Mouse (Mus musculus): ENCODE data around the gene Dazap2. TPM values are rescaled to one million over a fixed set of nuclear protein-coding genes. Genes with fewer than 3 reads are reported as not detected.

Gene Dazap2
- polyA plus RNA-seq, 1 experiment, result 126 TPM

- TF ChIP-seq CTCF (IDR thresholded peaks at IDR 0.05; ENCODE audit: borderline replicate concordance, insufficient read depth, low read length) (no peak), POLR2A (IDR thresholded peaks at IDR 0.05; ENCODE audit: low read depth, low read length) (no peak)
- Histone ChIP-seq H3K27ac (ENCODE audit: insufficient read depth, low read length) (no peak overlapping the region), H3K4me3 (ENCODE audit: insufficient read depth, low read length) (no peak overlapping the region), H3K4me1 (ENCODE audit: control insufficient read depth, insufficient read depth, low read length) (no peaks in the 10 kb centered on the region)
Observed at GRCm38 (mm10) chr15:100667871-100668545, 52.9 kb downstream of the Dazap2 start.

DNA sequence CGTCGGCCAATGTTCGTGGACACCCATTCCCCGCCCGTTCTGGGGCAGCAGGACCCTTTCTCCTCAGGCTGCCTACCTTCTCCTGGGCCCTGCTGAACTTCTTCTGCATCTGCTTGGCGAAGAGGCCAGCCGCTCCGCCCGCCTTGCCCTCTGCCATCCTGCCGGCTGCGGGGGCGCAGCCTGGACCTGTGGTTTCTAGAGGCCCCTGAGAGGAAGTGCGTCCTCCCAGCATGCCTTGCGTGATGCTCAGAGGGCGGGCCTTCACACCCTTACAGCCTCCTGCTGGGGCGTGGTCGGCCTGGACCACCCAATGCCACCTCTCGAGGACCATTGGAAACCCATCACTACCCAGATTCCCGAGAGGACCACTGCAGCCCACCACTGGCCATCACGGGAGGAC is 54.2 kb downstream of the Dazap2 start, which contains the start of gene Bin2:
Gene Bin2 (minus strand): TSS at position 217 of the 400 bp plus-strand sequence.
- no peak for TF ChIP-seq POLR2A (IDR thresholded peaks at IDR 0.05; ENCODE audit: low read depth, low read length)
- TF ChIP-seq CTCF (IDR thresholded peaks at IDR 0.05; ENCODE audit: borderline replicate concordance, insufficient read depth, low read length), result no peak
- Histone ChIP-seq H3K27ac (ENCODE audit: insufficient read depth, low read length) (no peak within 1 kb of the TSS), H3K4me1 (ENCODE audit: control insufficient read depth, insufficient read depth, low read length) (no peaks in the 10 kb centered on the region), H3K4me3 (ENCODE audit: insufficient read depth, low read length) (no peak within 1 kb of the TSS)

GRCm38 (mm10) chr15:100670004-100670403 is 54.9 kb downstream of the Dazap2 start:
- Histone ChIP-seq H3K4me3 (ENCODE audit: insufficient read depth, low read length) (no peak overlapping the region), H3K4me1 (ENCODE audit: control insufficient read depth, insufficient read depth, low read length) (no peaks in the 10 kb centered on the region), H3K27ac (ENCODE audit: insufficient read depth, low read length) (no peak overlapping the region)
- TF ChIP-seq CTCF (IDR thresholded peaks at IDR 0.05; ENCODE audit: borderline replicate concordance, insufficient read depth, low read length) (no peak), POLR2A (IDR thresholded peaks at IDR 0.05; ENCODE audit: low read depth, low read length) (no peak)

Other genes with a start within 250 kb of the Dazap2 start
- not detected in 2 replicates for gene Gm5475, start 193.2 kb upstream of the Dazap2 start, polyA plus RNA-seq (2011; ENCODE audit: insufficient read length, low read depth, missing spikeins)
- gene Slc11a2, start 190.3 kb upstream of the Dazap2 start, polyA plus RNA-seq (2011; ENCODE audit: insufficient read length, low read depth, missing spikeins), result 40.3 and 48.5 TPM in 2 replicates
- 22.6 and 27.4 TPM in 2 replicates for gene Letmd1, start 146.3 kb upstream of the Dazap2 start, polyA plus RNA-seq (2011; ENCODE audit: insufficient read length, low read depth, missing spikeins)
- 9.3 and 10.8 TPM in 2 replicates for gene Csrnp2, start 119.9 kb upstream of the Dazap2 start, polyA plus RNA-seq (2011; ENCODE audit: insufficient read length, low read depth, missing spikeins)
- gene Tfcp2, start 63.3 kb upstream of the Dazap2 start, polyA plus RNA-seq (2011; ENCODE audit: insufficient read length, low read depth, missing spikeins), result 15.6 and 20.3 TPM in 2 replicates
- 12.8 and 16.9 TPM in 2 replicates for gene Pou6f1, start 15.4 kb upstream of the Dazap2 start, polyA plus RNA-seq (2011; ENCODE audit: insufficient read length, low read depth, missing spikeins)
- not detected in 2 replicates for gene Smagp, start 21.6 kb downstream of the Dazap2 start, polyA plus RNA-seq (2011; ENCODE audit: insufficient read length, low read depth, missing spikeins)
- gene Bin2, start 54.2 kb downstream of the Dazap2 start, polyA plus RNA-seq (2011; ENCODE audit: insufficient read length, low read depth, missing spikeins), result 1.2 TPM in 1 of 2 replicates, not detected in the other
- 2.4 and 3.4 TPM in 2 replicates for gene Cela1, start 72.6 kb downstream of the Dazap2 start, polyA plus RNA-seq (2011; ENCODE audit: insufficient read length, low read depth, missing spikeins)
- not detected in 2 replicates for gene Galnt6, start 114.0 kb downstream of the Dazap2 start, polyA plus RNA-seq (2011; ENCODE audit: insufficient read length, low read depth, missing spikeins)
- 1.2 and 2.9 TPM in 2 replicates for gene Slc4a8, start 146.4 kb downstream of the Dazap2 start, polyA plus RNA-seq (2011; ENCODE audit: insufficient read length, low read depth, missing spikeins)